Mouse (Mus musculus): ENCODE results near the gene Amotl1.
"Not testable (repeated sequence)": the region's sequence is repeated elsewhere in the genome, so short reads cannot be mapped to it uniquely, and the experiment has no call there.

Amotl1 gene

DNA sequence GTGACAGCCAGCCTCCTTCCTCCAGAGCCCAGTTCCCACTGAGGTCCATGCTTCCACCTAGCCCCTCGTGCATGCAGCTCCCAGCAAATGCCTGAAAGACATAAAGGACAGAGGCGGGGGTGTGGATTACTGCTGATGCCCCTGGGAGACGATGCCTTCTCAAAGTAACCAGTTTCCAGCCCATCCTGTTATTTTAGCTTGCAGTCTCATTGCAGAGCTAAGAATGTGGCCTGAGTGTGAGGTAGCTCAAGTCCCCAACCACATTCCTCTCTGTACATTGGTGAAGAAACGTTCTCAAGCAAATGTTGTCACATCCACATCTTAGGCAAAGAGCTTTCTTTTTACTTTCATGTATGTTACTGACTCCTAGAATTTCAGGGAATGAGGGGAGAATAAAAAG is at the start of gene Amotl1:
TSS of gene Amotl1 (minus strand) at position 101 of the 400 bp plus-strand sequence.
- in situ Hi-C loops (cut with MboI; ENCODE audit: unreplicated experiment in 2 of 2), result no loop called here

DNA sequence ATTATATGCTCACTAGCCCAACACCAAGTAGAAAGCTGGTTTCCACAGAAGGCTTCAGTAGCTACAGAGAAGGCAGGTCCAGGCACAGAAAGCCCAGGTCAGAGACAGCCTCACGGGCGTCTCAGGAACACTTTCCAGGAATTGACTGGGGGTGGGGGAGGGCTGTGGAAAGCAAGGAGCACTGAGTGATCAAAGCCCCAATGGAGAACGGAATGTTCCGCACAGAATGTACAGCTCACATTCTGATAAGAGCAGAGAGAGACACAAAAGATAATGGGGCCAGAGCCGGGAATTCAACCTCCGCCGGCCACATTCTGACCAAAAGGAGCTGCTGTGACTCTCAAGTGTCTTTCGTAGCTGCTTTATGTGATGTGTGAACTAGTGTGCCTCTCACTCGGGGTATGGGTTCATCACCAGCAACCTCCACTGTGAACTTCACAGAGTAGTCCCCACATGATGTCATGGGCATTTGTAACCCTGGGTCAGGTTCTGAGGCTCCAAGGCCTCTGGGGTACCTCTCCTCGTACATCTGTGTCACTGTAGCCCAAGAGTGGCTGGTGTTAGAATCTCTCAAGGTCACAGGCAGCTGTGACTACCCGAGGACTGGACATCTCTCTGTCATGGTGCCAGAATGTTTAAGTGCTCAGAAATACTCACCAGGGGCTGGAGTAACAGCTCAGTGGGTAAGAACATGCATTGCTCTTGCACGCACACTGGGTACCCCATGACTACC is 44.7 kb upstream of the Amotl1 start:
- in situ Hi-C loops (cut with MboI; ENCODE audit: unreplicated experiment in 2 of 2), result no loop called here

DNA sequence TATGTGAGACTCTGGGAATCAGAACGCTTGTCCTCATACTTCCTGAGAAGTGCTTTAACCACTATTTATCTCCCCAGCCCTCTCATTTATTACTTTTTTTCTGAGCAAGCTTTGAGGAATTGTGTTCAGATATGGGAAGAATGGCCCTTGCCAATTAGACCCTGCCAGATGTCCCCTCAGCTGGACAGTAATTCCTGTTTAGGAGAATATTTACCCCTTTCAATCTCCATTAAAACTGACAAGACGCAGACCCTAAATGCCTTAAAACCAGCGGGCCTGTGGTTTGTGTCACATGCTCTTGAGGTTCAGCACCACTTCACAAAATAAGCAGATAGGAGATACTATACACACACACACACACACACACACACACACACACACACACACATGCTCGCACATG is 39.5 kb upstream of the Amotl1 start:
- in situ Hi-C loops (cut with MboI; ENCODE audit: unreplicated experiment in 2 of 2), result no loop called here

DNA sequence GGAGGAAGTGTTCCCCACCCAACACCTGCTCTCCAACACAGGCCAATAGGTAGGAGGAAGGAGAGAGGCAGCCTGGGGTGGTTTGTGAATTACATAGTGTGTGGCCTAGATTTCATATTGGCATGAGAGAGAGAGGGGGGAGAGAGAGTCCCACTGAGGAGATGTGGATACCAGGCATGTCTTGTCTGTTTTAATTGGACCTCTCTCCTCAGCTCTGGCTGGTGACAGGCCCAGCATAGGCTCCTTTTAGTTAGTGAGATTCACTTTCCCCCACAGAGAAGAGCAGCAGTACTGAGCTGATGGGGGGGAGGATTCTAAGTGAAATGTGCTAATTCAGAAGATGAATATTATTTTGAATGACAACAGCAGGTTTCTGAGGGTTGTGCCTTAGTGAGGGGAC is 37.9 kb upstream of the Amotl1 start:
- in situ Hi-C loops (cut with MboI; ENCODE audit: unreplicated experiment in 2 of 2), result no loop called here

DNA sequence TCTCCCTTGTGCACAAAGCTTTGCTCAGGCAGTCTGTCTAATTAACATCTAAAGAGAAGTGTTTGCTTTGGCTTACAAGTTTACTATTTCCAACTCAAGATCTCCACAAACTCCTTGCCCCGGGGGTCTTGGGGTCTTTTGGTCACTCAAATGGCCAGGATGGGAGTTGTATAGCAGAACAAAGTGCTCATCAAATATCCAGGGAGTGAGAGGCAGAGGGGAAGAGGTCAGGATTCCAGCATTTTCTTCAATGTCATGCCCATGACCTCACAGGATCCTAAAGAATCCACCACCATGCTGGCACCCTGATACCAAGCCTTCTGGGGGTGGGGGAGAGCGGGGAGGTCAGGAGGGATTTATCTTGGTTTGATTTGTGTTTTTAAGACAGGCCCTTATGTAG is 35.7 kb upstream of the Amotl1 start:
- in situ Hi-C loops (cut with MboI; ENCODE audit: unreplicated experiment in 2 of 2), result no loop called here

DNA sequence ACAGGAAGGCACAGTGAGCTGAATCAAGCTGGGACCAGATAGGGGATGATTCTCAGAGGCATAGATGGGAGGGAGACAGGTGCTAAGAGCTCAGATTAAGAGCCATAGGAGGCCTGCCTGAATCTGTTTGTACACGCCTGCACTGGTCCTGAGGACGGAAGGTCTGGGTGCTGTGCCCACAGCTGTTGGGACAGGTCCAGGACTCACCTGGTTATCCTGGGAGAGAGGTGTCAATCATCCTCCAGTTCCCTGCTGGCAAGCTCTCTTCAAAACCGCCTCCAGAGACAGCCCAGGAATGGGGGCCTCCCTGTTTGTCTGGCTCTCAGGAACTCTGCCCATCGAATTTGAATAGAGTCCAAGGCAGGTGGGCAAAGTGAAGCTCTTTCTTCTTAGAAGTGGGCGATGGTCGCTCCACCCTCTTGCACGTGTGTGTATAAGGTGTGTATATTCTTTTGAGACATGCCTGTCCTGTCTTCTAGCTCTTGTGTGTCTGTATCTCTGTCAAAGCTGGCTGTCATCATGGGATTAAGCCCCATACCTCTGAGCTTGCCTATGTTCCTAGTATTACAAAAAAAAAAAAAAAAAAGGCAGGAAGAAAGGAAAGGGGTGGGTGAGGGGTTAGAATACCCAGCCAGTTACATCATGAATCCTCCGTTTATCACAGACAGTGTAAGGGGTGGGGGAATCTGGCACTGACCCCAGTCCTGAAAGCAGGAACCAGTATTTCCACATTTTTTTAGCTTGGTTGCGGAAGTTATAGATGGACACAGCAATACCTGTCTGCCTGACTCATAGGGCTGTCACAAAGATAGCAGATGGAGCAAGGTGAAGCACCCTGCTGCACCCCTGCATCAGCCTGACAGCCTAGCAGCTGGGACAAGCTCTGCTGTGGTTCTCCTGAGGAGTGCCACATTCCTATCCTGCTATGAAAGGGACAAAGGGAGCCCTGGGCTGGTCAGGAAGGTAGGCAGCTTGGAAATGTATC is 31.1 kb upstream of the Amotl1 start:
- in situ Hi-C loops (cut with MboI; ENCODE audit: unreplicated experiment in 2 of 2), result no loop called here

DNA sequence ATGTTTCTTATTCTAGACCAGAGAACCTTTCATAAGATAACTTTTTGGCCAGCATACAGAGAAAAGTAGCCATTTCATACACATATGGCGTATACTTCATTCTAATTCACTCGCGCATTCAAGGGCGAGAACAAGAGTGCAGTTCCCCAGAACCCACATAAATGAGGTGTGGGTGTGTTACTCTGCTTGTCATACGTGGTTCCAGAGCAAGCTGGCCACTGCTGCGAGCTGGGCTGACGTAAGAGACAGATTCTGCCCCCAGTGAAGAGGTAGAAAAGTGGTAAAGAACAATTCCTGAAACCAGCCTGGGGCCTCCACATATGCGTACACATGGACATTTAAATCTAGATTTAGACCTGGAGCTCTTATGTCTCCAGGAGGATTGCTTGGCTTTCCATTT is 29.6 kb upstream of the Amotl1 start:
- in situ Hi-C loops (cut with MboI; ENCODE audit: unreplicated experiment in 2 of 2), result no loop called here

DNA sequence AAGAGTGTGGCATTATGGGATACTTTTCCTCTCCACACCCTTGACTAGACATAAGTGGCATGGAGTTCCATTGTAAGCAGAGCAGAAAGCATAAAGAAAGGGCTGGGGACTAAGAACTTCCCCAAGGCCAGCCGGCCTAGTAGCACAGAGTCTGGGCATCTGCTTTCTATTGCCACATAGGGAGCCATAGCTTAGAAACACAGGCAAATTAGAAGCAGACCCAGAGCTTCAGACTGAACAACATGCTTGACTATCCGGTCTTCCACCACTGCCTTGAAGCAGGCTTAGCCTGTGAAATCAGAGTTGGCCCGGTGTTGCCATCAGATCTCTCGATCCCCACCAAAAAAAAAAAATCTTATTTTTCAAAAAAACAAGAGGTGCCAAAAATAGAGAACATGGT is 28.3 kb upstream of the Amotl1 start:
- in situ Hi-C loops (cut with MboI; ENCODE audit: unreplicated experiment in 2 of 2), result no loop called here

DNA sequence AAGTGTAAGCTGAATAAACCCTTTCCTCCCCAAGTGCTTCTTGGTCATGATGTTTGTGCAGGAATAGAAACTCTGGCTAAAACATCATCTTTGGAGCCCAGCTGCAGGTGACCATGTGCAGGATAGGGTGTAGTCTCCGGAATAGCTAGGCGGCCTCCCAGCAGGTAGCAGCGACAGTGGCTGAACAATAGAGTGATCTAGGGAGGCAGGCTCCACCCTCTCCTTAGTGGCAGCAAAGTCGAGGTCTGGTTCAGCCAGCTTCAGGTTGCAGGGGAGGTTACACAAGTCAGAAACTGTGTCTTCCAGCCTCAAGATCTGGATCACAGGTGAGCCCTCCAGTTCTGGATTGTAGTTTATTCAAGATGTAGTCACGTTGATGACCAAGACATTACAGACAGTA is 27.1 kb upstream of the Amotl1 start:
- in situ Hi-C loops (cut with MboI; ENCODE audit: unreplicated experiment in 2 of 2), result not testable (repeated sequence)

DNA sequence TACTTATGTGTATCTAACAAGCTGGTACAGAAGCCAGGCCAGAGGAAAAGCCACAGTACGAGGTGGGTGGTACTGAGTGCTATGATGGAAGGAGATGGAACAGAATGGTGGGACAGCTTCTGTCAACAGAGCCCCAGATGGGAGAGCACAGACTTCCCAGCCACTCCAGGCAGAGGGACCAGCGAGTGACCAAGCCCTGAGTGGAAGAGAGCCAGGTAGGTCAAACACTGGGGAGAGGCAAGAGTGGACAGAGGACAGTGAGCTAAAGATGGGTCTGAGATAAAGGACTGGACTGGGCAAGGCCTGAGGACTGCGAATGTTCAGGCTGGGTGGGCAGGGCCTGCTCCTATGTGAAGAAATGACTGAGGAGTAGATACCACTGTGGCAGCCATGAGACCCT is 23.5 kb upstream of the Amotl1 start:
- in situ Hi-C loops (cut with MboI; ENCODE audit: unreplicated experiment in 2 of 2), result no loop called here

DNA sequence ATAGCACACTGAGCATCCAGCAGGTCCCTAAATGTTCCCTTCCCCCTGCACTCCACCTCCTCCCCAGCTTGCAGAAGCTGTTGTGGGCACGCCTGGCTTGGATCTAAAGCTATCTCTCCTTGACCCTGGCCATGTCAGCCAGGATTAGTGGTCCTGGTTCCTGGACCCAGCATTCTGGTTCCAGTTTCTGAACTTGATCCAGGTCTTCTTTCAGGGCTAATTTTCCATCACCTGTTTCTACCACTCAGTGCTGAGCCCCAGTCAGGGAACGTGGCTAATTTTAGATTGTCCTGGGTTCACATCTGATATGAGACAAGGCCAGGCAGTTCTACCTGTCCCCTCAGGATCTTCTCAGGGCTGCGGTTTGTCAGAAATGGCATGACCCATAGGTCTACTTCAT is 21.2 kb upstream of the Amotl1 start:
- in situ Hi-C loops (cut with MboI; ENCODE audit: unreplicated experiment in 2 of 2), result no loop called here

DNA sequence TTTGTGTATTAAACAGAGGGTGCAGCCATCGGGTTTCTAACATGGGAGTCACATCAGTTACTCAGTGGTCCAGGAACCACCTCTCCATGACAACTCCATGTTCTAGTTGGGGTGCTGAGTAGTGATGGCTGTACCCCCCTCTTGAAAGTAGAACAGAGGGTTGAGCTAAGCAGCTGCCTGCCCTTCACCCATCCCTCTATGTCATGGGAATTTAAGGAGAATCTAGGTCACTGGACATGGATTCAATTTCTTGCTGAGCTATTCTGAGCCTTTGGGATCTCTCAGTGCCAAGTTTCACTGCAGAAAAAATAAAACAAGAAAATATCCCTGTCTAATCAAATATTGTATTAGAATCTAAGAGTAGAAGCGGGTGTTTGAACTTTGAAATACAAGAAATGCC is 18.7 kb upstream of the Amotl1 start:
- in situ Hi-C loops (cut with MboI; ENCODE audit: unreplicated experiment in 2 of 2), result no loop called here

DNA sequence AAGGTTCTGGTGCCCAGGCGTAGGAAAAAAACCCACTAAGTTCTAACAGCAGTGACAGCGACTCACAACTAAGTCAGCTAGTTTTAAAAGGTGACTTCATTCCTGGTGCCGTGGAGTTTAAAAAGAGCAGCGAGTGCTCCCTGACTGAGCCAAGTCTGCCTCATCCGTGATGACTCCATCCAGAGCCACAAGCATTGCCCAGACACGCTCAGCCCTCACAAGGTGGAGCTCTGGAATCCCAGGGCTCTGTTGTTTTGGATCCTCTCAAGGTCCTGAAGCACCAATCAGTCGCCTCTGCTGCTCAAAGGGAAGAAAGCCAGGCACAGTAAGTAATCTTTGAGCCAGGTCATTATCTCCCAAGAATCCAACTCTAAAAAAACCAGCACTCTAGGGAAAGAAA is 18.0 kb upstream of the Amotl1 start:
- in situ Hi-C loops (cut with MboI; ENCODE audit: unreplicated experiment in 2 of 2), result no loop called here

DNA sequence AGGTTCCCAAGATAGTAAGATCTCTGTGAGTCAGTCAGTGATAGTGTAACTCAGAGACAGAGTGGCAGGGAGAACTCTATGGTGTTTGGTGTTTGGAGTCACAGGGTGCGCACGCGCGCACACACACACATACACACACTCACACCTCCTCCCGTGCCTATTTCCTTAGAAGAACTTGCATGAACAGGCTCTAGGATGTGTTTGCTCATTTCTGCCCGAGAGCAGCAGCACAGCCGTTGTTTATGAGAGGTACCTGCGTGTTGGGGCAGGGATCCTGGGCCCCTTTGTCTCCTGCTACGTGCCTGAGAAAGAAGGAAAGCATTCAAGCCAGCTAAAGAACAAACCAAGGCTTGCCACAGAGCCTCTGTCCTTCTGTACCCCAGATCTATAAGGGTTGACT is 17.3 kb upstream of the Amotl1 start:
- in situ Hi-C loops (cut with MboI; ENCODE audit: unreplicated experiment in 2 of 2), result no loop called here

DNA sequence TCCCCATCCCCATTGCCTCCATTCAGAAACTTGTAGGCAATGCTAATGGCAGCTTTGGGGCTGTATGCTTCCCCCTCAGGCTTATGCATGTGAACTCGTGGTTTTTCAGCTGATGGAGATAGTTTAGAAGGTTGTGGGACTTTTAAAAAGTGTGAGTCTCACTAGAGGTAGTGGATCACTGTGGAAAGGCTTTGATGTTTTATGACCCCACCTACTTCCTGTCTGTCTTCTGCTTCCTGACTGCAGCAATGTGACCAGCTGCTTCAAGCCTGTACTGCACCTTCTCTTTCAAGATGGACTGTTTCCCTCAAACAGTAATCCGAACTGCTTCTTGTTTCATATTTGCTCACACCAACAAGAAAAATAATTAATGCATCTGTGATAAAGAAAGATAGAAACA is 13.1 kb upstream of the Amotl1 start:
- in situ Hi-C loops (cut with MboI; ENCODE audit: unreplicated experiment in 2 of 2), result loop anchor here (5.0 to 10.0 kb wide), 2 partner anchors 133 to 136 kb away; no protein-coding TSS in a partner anchor

DNA sequence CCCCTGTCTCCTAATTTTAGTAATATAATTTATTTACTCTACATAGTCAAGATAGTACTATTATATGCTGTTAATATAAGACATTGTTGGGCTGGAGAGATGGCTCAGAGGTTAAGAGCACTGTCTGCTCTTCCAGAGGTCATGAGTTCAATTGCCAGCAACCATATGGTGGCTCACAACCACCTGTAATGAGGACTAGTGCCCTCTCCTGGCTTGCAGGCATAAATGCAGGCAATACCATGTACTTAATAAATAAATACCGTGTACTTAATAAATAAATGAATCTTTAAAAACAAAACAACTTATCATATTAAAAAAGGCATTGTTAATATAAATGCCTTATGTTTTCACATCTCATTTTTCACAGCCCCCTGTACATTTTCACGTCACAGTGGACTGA is 9.2 kb upstream of the Amotl1 start:
- in situ Hi-C loops (cut with MboI; ENCODE audit: unreplicated experiment in 2 of 2), result loop anchor here in 1 of 2 experiments (10.0 kb wide), 1 partner anchor 129 kb away; no protein-coding TSS in a partner anchor

DNA sequence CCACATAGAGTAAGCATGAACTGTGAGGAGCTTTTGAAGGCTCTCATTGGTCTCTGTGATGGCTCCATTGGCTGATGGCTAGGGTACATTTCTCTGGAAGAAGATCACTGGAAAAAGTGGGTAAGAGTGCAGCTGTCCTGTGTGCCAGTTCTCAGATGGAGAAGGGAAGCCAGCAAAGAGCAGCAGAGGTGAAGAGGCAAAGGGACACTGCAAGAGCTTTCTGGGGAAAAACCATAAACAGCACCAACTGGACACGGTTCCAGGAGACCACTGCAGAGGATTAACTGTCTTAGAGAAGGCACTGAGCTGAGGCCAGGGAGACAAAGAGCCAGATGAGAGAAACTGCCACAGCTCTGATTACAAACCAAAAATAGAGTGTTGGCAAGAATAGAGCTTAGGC is 7.9 kb upstream of the Amotl1 start:
- in situ Hi-C loops (cut with MboI; ENCODE audit: unreplicated experiment in 2 of 2), result loop anchor here in 1 of 2 experiments (10.0 kb wide), 1 partner anchor 128 kb away; no protein-coding TSS in a partner anchor

DNA sequence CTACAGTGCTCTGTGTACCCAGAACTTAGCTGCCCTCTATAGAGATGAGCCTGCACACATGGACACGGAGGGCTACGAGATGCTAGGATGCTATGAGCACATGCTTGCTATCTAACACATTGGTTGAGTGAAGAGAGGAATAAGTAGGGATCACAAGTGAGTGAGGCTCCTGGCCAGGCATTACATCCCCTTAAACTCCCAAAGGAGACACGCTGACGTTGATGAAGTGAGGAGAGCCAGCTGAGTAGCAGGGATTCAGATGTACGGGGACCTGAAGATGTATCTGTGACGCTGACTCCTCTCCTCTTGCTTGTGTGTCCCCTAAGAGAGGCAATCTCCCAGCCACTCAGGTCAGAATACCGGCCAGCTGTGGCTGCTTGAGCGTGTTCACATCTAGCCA is 3.0 kb upstream of the Amotl1 start:
- in situ Hi-C loops (cut with MboI; ENCODE audit: unreplicated experiment in 2 of 2), result no loop called here

DNA sequence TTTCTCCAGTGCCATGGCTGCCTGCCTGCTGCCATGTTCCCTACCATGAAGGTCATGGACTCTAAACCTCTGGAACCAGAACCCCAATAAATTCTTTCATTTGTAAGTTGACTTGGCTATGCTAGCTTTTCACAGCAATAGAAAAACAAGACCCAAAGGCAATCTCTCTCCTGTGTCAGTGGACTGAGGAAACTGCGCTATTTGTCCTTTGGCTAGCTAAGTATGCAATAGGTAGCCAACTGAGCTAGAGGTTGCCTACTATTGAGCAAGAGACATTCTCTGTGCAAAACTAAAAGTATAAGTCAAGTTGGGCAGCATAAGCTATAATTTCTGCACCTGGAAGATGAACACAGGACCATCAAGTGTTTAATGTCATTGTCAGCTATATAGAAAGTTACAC is 1.8 kb upstream of the Amotl1 start:
- in situ Hi-C loops (cut with MboI; ENCODE audit: unreplicated experiment in 2 of 2), result no loop called here

DNA sequence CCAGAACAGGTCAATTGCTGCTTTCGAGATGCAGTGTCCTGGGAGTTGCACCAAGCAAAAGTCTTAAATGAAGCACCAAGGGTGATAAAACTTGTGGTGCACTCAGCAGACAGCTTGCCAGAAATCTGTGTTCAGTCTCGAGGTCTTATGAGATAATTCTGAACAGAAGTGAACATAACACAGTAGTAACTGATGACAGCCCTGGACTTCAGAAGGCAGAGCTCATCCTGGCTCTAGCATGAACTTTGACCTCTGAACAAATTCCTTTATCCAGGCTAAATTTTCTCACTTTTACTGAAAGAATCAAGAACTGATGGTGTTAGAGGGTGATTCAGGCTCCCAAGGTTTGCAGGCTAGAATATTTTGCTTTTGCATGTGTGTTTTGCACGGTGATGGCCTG is 1.2 kb upstream of the Amotl1 start:
- in situ Hi-C loops (cut with MboI; ENCODE audit: unreplicated experiment in 2 of 2), result no loop called here

DNA sequence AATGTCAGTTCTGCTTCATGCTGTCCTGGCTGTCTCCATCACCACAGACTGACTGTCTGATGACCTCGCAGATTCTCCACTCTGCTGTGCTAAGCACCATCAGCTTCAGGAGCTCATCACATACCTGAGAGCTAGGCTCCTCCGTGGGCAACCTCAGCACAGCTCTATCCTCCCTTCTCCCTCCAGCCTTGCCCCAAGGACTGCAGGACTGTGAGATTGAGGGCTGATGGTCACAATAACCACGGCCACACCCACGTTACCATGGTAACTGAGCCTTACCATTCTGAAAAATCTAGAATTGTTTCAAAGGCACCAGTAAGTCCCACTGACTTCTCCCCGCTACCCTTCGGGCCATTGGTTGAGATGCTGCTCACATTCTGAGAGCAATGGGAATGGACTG is 1.5 kb downstream of the Amotl1 start:
- in situ Hi-C loops (cut with MboI; ENCODE audit: unreplicated experiment in 2 of 2), result no loop called here
